Mouse (Mus musculus) midbrain, embryonic 13.5 days (tissue): Measurements from ENCODE around the gene Sh3bp2. TPM values are rescaled to one million over a fixed set of nuclear protein-coding genes. Genes with fewer than 3 reads are reported as not detected.
A peak's percentile ranks its signal among the peaks of the same experiment; 100 is the strongest.

Source experiments
- ATAC-seq: fragments of 200-750 bp; cut with Nextera tagmentation; 2 replicates; pipeline ENCODE4 v1.8.0; 2017; ENCODE audit warnings: mild to moderate bottlenecking, moderate TSS enrichment, moderate library complexity
- H3K27ac ChIP-seq: fragments of 300-500 bp; sonication (generic); 2 replicates; pipeline ENCODE4 v1.5.1; 2015; ENCODE audit warnings: inconsistent platforms, mild to moderate bottlenecking, moderate library complexity
- H3K27me3 ChIP-seq: fragments of 300-500 bp; sonication (generic); 2 replicates; pipeline ENCODE4 v1.6.1; 2015; ENCODE audit warnings: mild to moderate bottlenecking, inconsistent platforms
- H3K36me3 ChIP-seq: fragments of 300-500 bp; sonication (generic); 2 replicates; pipeline ENCODE4 v1.6.1; 2015; ENCODE audit warnings: mild to moderate bottlenecking, inconsistent platforms
- H3K4me1 ChIP-seq: fragments of 300-500 bp; sonication (generic); replicated peaks from 2 replicates; pipeline ENCODE4 v1.6.1; 2015; ENCODE audit warnings: inconsistent platforms
- H3K4me2 ChIP-seq: fragments of 300-500 bp; sonication (generic); replicated peaks from 2 replicates; pipeline ENCODE4 v1.6.1; 2015; ENCODE audit warnings: moderate library complexity, mild to moderate bottlenecking, inconsistent platforms
- H3K4me3 ChIP-seq: fragments of 300-500 bp; sonication (generic); replicated peaks from 2 replicates; pipeline ENCODE4 v1.5.1; 2015; ENCODE audit warnings: mild to moderate bottlenecking, inconsistent platforms
- H3K9ac ChIP-seq: fragments of 300-500 bp; sonication (generic); replicated peaks from 2 replicates; pipeline ENCODE4 v1.6.1; 2015; ENCODE audit warnings: mild to moderate bottlenecking, inconsistent platforms
- H3K9me3 ChIP-seq: fragments of 300-500 bp; sonication (generic); 2 replicates; pipeline ENCODE4 v1.6.1; 2016; ENCODE audit warnings: mild to moderate bottlenecking, inconsistent platforms
- WGBS: fragments of 180-500 bp; shearing (Covaris S2); methylation state at CpG from one replicate; pipeline ENCODE4 v1.1.7; 2015; 5-methylcytosine and 5-hydroxymethylcytosine counted together
- polyA plus RNA-seq: library from polyadenylated mRNA; unstranded; fragments of >200 nt; fragmentation: Nextera tagmentation; extraction: Ambion mirVana; gene quantifications from 2 replicates; pipeline ENCODE4 v1.2.1, GENCODE M21; 2015

The Sh3bp2 gene
- polyA plus RNA-seq, 1 experiment from 2014 or later = 30.8 TPM

DNA sequence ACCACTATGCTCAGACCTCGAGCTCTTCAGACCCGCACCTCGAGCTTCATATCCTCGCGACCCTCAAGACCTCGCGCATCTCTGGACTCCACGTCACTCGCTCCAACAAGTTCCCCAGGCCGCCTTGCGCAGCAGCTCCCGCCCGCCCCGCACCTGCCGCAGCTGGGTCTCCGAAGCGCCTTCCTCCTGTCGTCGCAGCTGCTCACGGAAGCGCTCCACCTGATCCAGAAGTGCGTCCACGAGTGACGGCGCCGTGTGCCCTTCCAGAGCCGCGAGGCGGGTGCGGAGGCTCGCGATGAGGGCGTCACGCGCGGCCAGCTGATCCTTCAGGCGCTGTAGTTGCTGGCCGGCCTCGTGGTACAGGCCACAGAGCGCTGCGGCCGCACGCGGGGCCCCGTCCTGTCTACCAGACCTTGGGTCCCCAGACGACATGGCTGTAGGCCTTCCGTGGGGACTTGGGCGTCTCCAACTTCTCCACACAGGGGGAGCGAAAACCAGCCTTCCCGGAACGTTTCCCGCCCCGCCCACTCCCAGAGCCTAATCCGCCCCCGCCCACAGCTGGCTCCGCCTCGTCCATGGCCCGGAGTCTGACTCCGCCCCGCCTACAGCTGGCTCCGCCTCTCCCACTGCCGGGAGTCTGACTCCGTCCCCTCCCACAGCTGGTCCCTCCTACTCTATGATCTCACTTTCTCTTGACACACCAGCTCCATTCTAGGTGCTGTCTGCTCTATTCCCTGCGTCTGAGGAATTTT lies 12.0 kb upstream of the Sh3bp2 start, which contains the start of gene Tnip2:
Tnip2 (minus strand) TSS at position 526 of the 752 bp plus-strand sequence.
- WGBS = under 1% methylated on average over 63 of the region's 64 CpGs
- peak; percentile 93 for ATAC-seq
- peak within 1 kb of the TSS; percentile 93 for H3K4me2 ChIP-seq
- H3K9me3 ChIP-seq = no peaks in the 10 kb centered on the region
- no peak within 1 kb of the TSS for H3K27ac ChIP-seq
- peak within 1 kb of the TSS; percentile 71 for H3K9ac ChIP-seq
- no peaks in the 10 kb centered on the region for H3K36me3 ChIP-seq
- H3K27me3 ChIP-seq = peaks cover 14% of the 10 kb centered on the region
- peaks cover 12% of the 10 kb centered on the region for H3K4me1 ChIP-seq
- peak within 1 kb of the TSS; percentile 56 for H3K4me3 ChIP-seq

DNA sequence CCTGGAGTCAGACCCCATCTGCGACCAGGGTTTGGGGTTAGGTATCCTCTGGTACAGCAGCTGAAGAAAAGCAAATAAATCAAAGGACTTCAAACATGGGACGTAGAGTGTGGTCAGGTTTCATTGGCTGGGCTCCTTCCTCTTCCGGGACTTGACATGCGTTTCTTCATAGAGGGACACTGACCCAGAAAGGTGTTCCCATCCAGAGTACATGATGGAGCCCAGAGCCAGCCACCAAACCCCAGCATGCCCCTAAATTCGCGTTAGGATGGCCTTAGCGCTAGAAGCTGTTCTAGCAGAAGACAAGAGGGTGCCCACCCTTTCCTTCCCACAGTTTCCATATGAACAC lies 11.4 kb upstream of the Sh3bp2 start:
- 30% methylated on average over 7 of the region's 7 CpGs for WGBS

DNA sequence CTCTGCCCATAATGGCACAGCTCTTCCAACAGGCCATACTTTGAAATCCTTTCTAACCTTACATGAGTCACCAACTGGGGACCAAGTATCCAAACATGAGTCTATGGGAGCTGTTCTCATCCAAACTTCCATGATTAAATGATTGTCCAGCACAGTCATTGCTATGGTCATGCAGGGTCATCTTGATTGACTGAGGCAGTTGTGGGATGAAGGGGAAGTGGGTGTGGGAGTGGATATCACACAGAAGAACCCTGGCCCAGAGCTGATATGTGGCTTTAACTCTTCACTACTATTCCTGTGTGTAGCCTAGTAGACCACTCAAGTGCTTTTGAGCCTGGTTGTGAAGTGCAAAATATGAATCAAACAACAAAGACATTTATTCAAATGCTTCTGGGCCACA lies 10.5 kb upstream of the Sh3bp2 start:
- peaks cover 12% of the 10 kb centered on the region for H3K4me1 ChIP-seq
- no peak for ATAC-seq
- no peaks in the 10 kb centered on the region for H3K9me3 ChIP-seq
- H3K27me3 ChIP-seq = peaks cover 14% of the 10 kb centered on the region
- H3K27ac ChIP-seq = no peak overlapping the region
- no peak overlapping the region for H3K4me2 ChIP-seq
- H3K36me3 ChIP-seq = no peaks in the 10 kb centered on the region
- no peak overlapping the region for H3K4me3 ChIP-seq
- no peak overlapping the region for H3K9ac ChIP-seq

More for the DNA sequence above, 11.4 kb upstream of the Sh3bp2 start:
- Histone ChIP-seq H3K36me3 (no peaks in the 10 kb centered on the region), H3K9ac (peak overlapping the region; percentile 71; the same call in 1 of the 2 replicates), H3K4me1 (peaks cover 12% of the 10 kb centered on the region), H3K9me3 (no peaks in the 10 kb centered on the region), H3K4me2 (peak overlapping the region; percentile 93), H3K27me3 (peaks cover 14% of the 10 kb centered on the region), H3K27ac (no peak overlapping the region), H3K4me3 (peak overlapping the region; percentile 56)
- no peak for ATAC-seq

DNA sequence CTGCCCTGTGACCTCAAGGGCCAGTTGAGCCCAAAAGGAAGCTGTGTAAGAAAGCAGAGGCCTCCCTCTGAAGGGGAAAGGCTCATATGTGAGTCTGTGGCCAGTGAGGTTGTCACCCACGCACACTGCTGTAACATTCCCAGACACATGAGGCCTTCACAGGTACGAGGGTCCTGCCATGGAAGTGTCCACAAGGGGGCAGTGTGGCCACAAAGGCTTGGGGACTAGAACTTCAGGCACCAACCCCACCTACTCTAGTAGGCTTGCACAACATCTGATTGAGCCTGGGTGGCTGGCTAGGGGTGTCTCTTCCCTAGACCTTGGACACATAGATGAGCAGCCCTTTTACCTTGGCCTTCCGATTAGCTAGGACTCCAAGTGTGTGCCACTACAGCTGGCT lies 7.7 kb upstream of the Sh3bp2 start:
- peaks cover 11% of the 10 kb centered on the region for H3K4me1 ChIP-seq
- H3K27ac ChIP-seq = no peak overlapping the region
- peaks cover 8% of the 10 kb centered on the region for H3K27me3 ChIP-seq
- no peak overlapping the region for H3K4me2 ChIP-seq
- no peaks in the 10 kb centered on the region for H3K9me3 ChIP-seq
- no peak overlapping the region for H3K9ac ChIP-seq
- no peak overlapping the region for H3K4me3 ChIP-seq
- no peak for ATAC-seq
- no peaks in the 10 kb centered on the region for H3K36me3 ChIP-seq
- 32% methylated on average over 3 of the region's 3 CpGs for WGBS

DNA sequence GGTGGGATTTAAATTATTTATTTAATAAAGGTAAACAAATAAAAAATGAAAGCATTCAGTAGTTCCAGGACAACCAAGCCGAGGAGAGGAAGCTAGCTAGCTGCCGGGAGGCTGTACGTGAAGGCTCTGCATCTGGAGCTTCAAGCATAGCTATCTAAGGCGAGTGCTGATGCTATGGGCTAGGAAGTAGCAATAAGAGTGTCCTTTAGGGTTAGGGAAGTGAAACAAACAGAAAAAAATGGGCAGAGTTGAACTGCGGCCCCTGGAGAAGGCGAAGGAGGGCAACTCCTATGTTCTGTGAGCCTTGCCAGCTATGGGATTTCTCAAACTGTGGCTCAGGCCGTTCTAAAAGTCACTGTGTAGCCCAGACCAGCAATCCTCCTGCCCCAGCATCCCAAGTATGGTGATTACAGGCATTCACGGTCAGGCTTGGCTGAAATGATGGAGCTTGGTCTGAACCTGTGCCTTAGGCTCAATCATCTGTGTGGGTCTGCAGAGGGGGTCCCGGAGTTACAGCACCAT lies 6.2 kb upstream of the Sh3bp2 start:
- WGBS = 81% methylated on average over 9 of the region's 9 CpGs
- Histone ChIP-seq H3K36me3 (no peaks in the 10 kb centered on the region), H3K27me3 (0 out of 2 replicates have a peak, but pooled peaks cover 5% of the 10 kb centered on the region), H3K4me1 (no peaks in the 10 kb centered on the region), H3K27ac (no peak overlapping the region), H3K4me3 (no peak overlapping the region), H3K4me2 (no peak overlapping the region), H3K9me3 (no peaks in the 10 kb centered on the region), H3K9ac (no peak overlapping the region)
- no peak for ATAC-seq

DNA sequence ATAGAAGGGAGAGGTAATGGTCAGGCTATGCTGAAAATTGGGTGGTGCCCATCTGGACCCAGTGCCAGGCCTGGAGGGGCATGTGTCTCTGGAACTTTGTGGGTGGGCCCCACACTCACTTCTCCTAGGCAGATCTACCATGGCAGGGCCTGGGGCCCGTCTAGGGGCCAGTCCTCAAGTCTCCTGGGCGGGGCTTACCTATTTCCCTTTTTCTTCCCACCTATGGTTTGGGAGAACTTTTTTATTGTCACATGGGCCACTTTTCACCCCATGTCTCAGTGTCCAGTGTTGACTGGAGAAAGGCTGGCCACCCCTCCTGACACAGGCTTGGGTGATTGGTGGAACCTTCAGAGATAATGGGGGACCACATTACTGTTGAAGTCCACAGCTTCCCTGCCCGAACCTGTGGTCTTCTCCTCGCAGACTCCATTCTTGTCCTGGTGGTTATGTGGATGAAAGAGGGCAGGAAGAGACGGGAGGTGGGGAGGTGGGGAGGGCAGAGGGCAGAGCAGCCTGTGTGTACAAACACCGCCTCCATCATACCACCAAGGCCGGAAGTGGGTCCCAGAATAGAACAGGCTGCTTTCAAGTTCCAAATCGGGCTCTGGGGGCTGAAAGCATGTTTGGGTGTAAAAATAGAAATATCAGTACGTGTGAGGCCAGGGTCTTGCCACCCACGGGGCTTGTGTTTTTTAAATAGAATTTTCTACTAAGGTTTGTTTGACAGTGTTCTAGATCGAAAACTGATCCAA lies 5.0 kb upstream of the Sh3bp2 start:
- H3K4me1 ChIP-seq = 0 out of 2 replicates have a peak, but pooled peaks cover 2% of the 10 kb centered on the region
- no peak for ATAC-seq
- no peaks in the 10 kb centered on the region for H3K36me3 ChIP-seq
- no peaks in the 10 kb centered on the region for H3K9me3 ChIP-seq
- WGBS = 83% methylated on average over 11 of the region's 11 CpGs
- H3K9ac ChIP-seq = no peak overlapping the region
- no peak overlapping the region for H3K4me2 ChIP-seq
- no peak overlapping the region for H3K27ac ChIP-seq
- H3K4me3 ChIP-seq = no peak overlapping the region
- H3K27me3 ChIP-seq = no peaks in the 10 kb centered on the region

DNA sequence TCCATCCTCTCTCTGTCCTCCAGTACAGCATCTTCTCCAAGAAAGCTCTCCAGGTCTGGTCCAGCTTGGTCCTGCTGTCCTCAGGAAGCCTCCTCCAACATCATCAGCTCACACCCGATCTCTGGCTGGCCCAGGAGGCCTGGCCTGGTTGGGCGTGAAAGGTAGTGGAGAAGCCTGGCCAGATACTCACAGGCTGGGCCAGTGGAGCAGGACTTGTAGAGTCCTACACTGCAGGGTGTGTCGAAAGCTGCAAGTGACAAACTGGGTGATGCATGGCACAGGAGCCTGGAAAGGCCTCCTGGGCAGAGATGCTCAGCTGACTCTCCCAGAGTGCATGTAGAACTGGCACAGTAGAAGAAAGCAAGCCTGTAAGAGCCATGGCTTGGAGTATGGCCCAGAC lies 4.3 kb upstream of the Sh3bp2 start:
- Histone ChIP-seq H3K36me3 (no peaks in the 10 kb centered on the region), H3K9ac (no peak overlapping the region), H3K4me1 (0 out of 2 replicates have a peak, but pooled peaks cover 5% of the 10 kb centered on the region), H3K27ac (no peak overlapping the region), H3K27me3 (peaks cover 6% of the 10 kb centered on the region; the same call in 1 of the 2 replicates), H3K9me3 (no peaks in the 10 kb centered on the region), H3K4me2 (no peak overlapping the region), H3K4me3 (no peak overlapping the region)
- ATAC-seq = no peak
- WGBS = 87% methylated on average over 3 of the region's 3 CpGs

DNA sequence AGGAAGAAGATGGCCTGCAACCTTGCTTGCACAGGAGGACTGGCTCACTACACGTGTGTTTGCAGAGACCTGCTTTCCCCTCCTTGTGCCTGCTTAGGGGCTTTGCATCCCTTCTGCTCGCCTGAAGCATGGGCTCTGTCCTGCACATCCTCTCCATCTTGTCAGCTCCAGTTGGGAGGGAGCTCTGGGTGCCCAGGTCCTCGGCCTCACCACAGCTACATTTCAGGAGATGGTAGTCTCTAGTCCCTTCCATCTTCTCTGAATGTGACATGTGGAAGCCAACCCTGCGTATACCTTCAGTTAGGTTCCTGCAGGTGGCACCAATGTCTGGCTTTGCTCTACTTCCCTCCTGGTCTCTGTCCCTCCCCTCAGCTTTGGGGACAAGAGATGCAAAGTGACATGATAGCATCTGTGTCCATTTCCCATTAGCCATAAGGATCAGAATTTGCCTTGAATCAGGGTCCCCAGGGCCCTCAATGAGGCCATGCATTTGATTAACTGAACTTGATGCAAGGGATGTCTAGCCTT lies 1.6 kb upstream of the Sh3bp2 start:
- no peak overlapping the region for H3K4me2 ChIP-seq
- no peak overlapping the region for H3K9ac ChIP-seq
- H3K4me3 ChIP-seq = no peak overlapping the region
- H3K27ac ChIP-seq = no peak overlapping the region
- H3K4me1 ChIP-seq = 0 out of 2 replicates have a peak, but pooled peaks cover 5% of the 10 kb centered on the region
- 61% methylated on average over 4 of the region's 4 CpGs for WGBS
- peaks cover 16% of the 10 kb centered on the region; the same call in 1 of the 2 replicates for H3K27me3 ChIP-seq
- H3K36me3 ChIP-seq = no peaks in the 10 kb centered on the region
- H3K9me3 ChIP-seq = no peaks in the 10 kb centered on the region
- ATAC-seq = no peak

DNA sequence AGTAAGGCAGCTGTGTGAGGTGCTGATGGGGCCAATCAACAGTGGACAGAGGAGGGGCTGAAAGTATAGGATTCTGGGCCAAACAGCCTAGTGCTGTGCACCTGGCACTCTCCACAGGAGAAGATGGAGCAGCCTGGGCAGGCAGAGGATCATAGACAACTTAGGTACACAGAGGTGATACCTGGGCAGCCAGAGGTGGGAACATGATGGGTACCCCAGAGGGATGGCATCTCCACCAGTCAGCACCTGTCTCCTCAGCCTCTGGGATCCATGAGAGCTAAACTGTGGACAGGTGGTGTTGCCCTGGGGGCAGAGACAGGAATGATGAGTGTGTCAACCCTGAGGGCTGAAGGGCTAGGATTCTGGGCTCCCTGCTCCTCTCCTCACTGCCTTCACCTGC lies 1.1 kb upstream of the Sh3bp2 start:
- no peak overlapping the region for H3K9ac ChIP-seq
- H3K27me3 ChIP-seq = peaks cover 16% of the 10 kb centered on the region; the same call in 1 of the 2 replicates
- H3K4me1 ChIP-seq = 0 out of 2 replicates have a peak, but pooled peaks cover 5% of the 10 kb centered on the region
- no peak overlapping the region for H3K4me3 ChIP-seq
- peak; percentile 11; the same call in 1 of the 2 replicates for ATAC-seq
- no peak overlapping the region for H3K27ac ChIP-seq
- no peak overlapping the region for H3K4me2 ChIP-seq
- no peaks in the 10 kb centered on the region for H3K9me3 ChIP-seq
- no peaks in the 10 kb centered on the region for H3K36me3 ChIP-seq

DNA sequence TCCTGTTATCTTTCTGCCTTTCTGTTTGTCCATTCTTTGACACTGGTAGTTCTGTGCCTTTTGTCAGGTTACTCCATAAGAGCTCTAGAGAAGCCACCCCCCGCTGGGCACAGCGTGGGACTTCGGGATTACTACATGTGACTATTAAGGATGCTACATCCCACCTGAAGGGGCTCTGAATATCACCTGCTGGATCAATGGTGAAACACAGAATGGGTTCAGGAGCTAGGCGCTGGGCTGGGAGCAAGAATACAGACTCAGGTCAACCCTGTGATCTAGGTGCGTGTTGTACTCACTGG lies 788 bp downstream of the Sh3bp2 start:
- Histone ChIP-seq H3K9ac (no peak overlapping the region), H3K4me2 (peak overlapping the region; percentile 69), H3K36me3 (no peaks in the 10 kb centered on the region), H3K27me3 (peaks cover 16% of the 10 kb centered on the region; the same call in 1 of the 2 replicates), H3K9me3 (no peaks in the 10 kb centered on the region), H3K4me1 (0 out of 2 replicates have a peak, but pooled peaks cover 5% of the 10 kb centered on the region), H3K4me3 (no peak overlapping the region), H3K27ac (no peak overlapping the region)
- WGBS = 34% methylated on average over 5 of the region's 5 CpGs
- ATAC-seq = no peak

DNA sequence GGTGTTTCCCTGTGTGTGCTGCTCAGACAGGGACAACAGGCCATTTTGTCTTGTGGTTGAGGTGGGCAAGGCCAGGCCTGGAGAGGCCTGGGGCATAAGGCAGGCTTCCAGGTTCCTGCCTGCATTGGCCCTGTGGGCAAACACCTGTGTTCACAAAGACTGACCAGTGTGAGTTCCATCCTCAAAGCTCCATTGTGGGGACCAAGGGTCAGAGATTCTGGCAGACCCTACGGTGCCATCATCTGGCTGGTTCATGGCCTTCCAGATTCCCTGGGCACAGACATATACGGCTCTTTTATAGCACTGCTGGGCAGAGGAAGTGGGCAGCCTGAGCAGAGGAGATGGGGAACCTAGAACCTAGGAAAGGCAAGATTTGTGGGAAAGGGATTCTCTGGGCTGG lies 1.7 kb downstream of the Sh3bp2 start:
- Histone ChIP-seq H3K36me3 (no peaks in the 10 kb centered on the region), H3K9ac (no peak overlapping the region), H3K4me1 (0 out of 2 replicates have a peak, but pooled peaks cover 5% of the 10 kb centered on the region), H3K9me3 (no peaks in the 10 kb centered on the region), H3K27ac (no peak overlapping the region), H3K4me2 (no peak overlapping the region), H3K27me3 (peaks cover 16% of the 10 kb centered on the region; the same call in 1 of the 2 replicates), H3K4me3 (no peak overlapping the region)
- ATAC-seq = no peak
- 81% methylated on average over 2 of the region's 2 CpGs for WGBS

DNA sequence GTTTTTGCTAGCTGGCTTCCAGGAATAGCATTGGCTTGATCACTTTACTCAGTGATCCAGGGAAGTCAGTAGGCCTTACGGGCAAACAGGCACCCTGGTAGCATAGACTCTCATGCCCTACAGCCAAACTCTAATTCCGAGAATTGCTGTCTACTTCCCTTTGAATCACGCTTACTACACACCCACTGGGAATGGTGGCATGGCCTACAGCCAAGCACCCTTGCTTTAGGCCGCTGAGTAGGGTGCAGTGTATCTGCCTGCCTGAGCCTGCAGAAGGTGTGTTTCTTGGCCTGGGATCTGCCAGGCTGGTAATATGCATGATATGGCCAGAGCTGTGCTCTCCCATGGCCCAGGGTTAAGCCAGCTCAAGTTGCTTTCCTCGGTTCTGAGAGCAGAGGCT lies 3.1 kb downstream of the Sh3bp2 start:
- Histone ChIP-seq H3K9me3 (no peaks in the 10 kb centered on the region), H3K4me2 (no peak overlapping the region), H3K36me3 (no peaks in the 10 kb centered on the region), H3K27ac (no peak overlapping the region), H3K4me1 (0 out of 2 replicates have a peak, but pooled peaks cover 5% of the 10 kb centered on the region), H3K27me3 (peaks cover 16% of the 10 kb centered on the region; the same call in 1 of the 2 replicates), H3K4me3 (no peak overlapping the region), H3K9ac (no peak overlapping the region)
- 84% methylated on average over 5 of the region's 5 CpGs for WGBS
- no peak for ATAC-seq
